Mouse (Mus musculus) hindbrain, embryonic 14.5 days (tissue): ENCODE data around the gene Ankrd60. TPM values are rescaled to one million over a fixed set of nuclear protein-coding genes. Genes with fewer than 3 reads are reported as not detected.

ENCODE experiments used
- ATAC-seq: fragments of 200-750 bp; cut with Nextera tagmentation; 2 replicates; pipeline ENCODE4 v1.8.0; 2017; ENCODE audit warnings: moderate number of reproducible peaks, mild to moderate bottlenecking, moderate TSS enrichment, moderate library complexity; ENCODE audit not compliant: low FRiP score
- DNase-seq: peaks from one replicate; pipeline ENCODE4 v3.0.0-alpha.2; 2015; ENCODE audit warnings: low spot score
- H3K27ac ChIP-seq: fragments of 300-500 bp; sonication (generic); 2 replicates; pipeline ENCODE4 v1.5.1; 2014; ENCODE audit warnings: mild to moderate bottlenecking, moderate library complexity
- H3K27me3 ChIP-seq: fragments of 300-500 bp; sonication (generic); 2 replicates; pipeline ENCODE4 v1.6.1; 2014; ENCODE audit warnings: mild to moderate bottlenecking, low read length, mixed read lengths; ENCODE audit not compliant: control insufficient read depth, insufficient read depth
- H3K36me3 ChIP-seq: fragments of 300-500 bp; sonication (generic); replicated peaks from 2 replicates; pipeline ENCODE4 v1.6.1; 2014; ENCODE audit not compliant: control insufficient read depth, insufficient read depth
- H3K4me1 ChIP-seq: fragments of 300-500 bp; sonication (generic); replicated peaks from 2 replicates; pipeline ENCODE4 v1.6.1; 2014; ENCODE audit warnings: antibody characterized with exemption, low read length, mixed read lengths; ENCODE audit not compliant: control insufficient read depth, insufficient read depth
- H3K4me2 ChIP-seq: fragments of 300-500 bp; sonication (generic); replicated peaks from 2 replicates; pipeline ENCODE4 v1.6.1; 2014; ENCODE audit warnings: mild to moderate bottlenecking, moderate library complexity
- H3K4me3 ChIP-seq: fragments of 300-500 bp; sonication (generic); replicated peaks from 2 replicates; pipeline ENCODE4 v1.5.1; 2014; ENCODE audit warnings: mild to moderate bottlenecking, low read length
- H3K9ac ChIP-seq: fragments of 300-500 bp; sonication (generic); 2 replicates; pipeline ENCODE4 v1.6.1; 2014
- H3K9me3 ChIP-seq: fragments of 300-500 bp; sonication (generic); 2 replicates; pipeline ENCODE4 v1.6.1; 2016; ENCODE audit warnings: low read length; ENCODE audit not compliant: control insufficient read depth
- WGBS: fragments of 180-500 bp; shearing (Covaris S2); extraction: QIAGEN DNeasy Blood & Tissue Kit; methylation state at CpG from one replicate; pipeline ENCODE4 v1.1.7; 2014; 5-methylcytosine and 5-hydroxymethylcytosine counted together
- polyA plus RNA-seq: library from polyadenylated mRNA; unstranded; fragments of >200 nt; fragmentation: Nextera tagmentation; extraction: Ambion mirVana; gene quantifications from 2 replicates; pipeline ENCODE4 v1.2.1, GENCODE M21; 2014

The Ankrd60 gene
- polyA plus RNA-seq, 1 experiment from 2014 or later = not detected

GRCm38 (mm10) chr2:173539781-173540180, 38.4 kb downstream of the Ankrd60 start:
- ATAC-seq (no peak), DNase-seq (no peak)
- Histone ChIP-seq H3K4me3 (no peak overlapping the region), H3K27ac (no peak overlapping the region), H3K9me3 (no peaks in the 10 kb centered on the region), H3K27me3 (no peaks in the 10 kb centered on the region), H3K9ac (no peak overlapping the region), H3K4me2 (no peak overlapping the region), H3K36me3 (no peaks in the 10 kb centered on the region), H3K4me1 (0 out of 2 replicates have a peak, but pooled peaks cover 4% of the 10 kb centered on the region)
- WGBS = 44% methylated on average over 15 of the region's 15 CpGs

DNA sequence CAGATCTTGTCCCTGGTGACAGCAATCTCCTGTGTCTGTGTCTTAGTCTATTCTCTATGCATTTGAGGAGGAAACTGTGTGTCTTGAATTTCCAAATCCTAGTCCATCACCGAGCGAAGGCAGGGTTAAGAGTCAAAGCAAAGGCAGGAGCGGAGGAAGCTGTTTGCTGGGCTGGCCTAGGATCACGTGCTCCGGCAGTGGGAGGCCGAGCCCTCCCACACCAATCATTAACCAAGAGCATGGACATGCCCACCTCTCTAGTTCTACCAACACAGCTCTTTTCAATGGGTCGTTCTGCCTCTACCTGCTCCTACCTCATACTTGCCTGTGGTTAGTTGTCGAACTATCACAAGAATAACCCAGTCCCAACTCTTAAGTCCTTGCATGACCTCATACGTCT, 42.3 kb downstream of the Ankrd60 start:
- no peak overlapping the region for H3K9ac ChIP-seq
- no peak overlapping the region for H3K4me2 ChIP-seq
- H3K36me3 ChIP-seq = no peaks in the 10 kb centered on the region
- WGBS = 90% methylated on average over 9 of the region's 9 CpGs
- no peaks in the 10 kb centered on the region for H3K9me3 ChIP-seq
- DNase-seq = no peak
- 0 out of 2 replicates have a peak, but pooled peaks cover 4% of the 10 kb centered on the region for H3K4me1 ChIP-seq
- no peak overlapping the region for H3K4me3 ChIP-seq
- no peaks in the 10 kb centered on the region for H3K27me3 ChIP-seq
- no peak overlapping the region for H3K27ac ChIP-seq
- ATAC-seq = no peak

- WGBS = 83% methylated on average over 18 of the region's 18 CpGs
Observed at GRCm38 (mm10) chr2:173535390-173535789, 42.8 kb downstream of the Ankrd60 start.

DNA sequence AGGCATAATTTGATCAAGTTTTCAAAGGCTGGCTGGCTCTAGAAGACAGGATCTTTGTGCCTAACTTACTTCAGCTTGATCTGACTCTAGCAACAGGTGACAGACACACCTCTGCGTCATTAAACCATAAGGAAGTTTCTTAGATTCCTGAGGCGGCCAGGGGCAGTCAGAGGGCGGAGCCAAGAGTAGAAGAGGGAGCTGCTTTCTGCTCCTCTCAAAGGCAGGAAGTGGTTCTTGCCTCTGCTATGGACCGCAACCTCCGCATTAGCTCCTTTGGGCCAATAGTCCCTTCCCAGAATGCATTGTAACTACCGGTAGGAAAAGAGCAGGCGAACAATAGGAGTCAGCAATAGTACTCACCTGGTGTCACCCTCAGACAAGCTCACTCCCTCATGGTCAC, 43.6 kb downstream of the Ankrd60 start:
- Histone ChIP-seq H3K27me3 (no peaks in the 10 kb centered on the region), H3K27ac (no peak overlapping the region), H3K9me3 (no peaks in the 10 kb centered on the region), H3K36me3 (no peaks in the 10 kb centered on the region), H3K4me1 (0 out of 2 replicates have a peak, but pooled peaks cover 3% of the 10 kb centered on the region), H3K4me3 (no peak overlapping the region), H3K9ac (no peak overlapping the region), H3K4me2 (no peak overlapping the region)
- DNase-seq (no peak), ATAC-seq (no peak)
- 80% methylated on average over 7 of the region's 7 CpGs for WGBS

More at GRCm38 (mm10) chr2:173535390-173535789, 42.8 kb downstream of the Ankrd60 start:
- no peak overlapping the region for H3K4me3 ChIP-seq
- no peak overlapping the region for H3K27ac ChIP-seq
- no peak overlapping the region for H3K4me2 ChIP-seq
- H3K36me3 ChIP-seq = no peaks in the 10 kb centered on the region
- DNase-seq (no peak), ATAC-seq (no peak)
- no peak overlapping the region for H3K9ac ChIP-seq
- no peaks in the 10 kb centered on the region for H3K27me3 ChIP-seq
- 0 out of 2 replicates have a peak, but pooled peaks cover 4% of the 10 kb centered on the region for H3K4me1 ChIP-seq
- H3K9me3 ChIP-seq = no peaks in the 10 kb centered on the region

GRCm38 (mm10) chr2:173532711-173533462, 45.3 kb downstream of the Ankrd60 start:
- H3K27me3 ChIP-seq = no peaks in the 10 kb centered on the region
- no peak overlapping the region for H3K4me2 ChIP-seq
- no peak for ATAC-seq
- H3K27ac ChIP-seq = no peak overlapping the region
- no peak overlapping the region for H3K4me3 ChIP-seq
- WGBS = 68% methylated on average over 15 of the region's 15 CpGs
- H3K9ac ChIP-seq = no peak overlapping the region
- no peaks in the 10 kb centered on the region for H3K4me1 ChIP-seq
- no peaks in the 10 kb centered on the region for H3K36me3 ChIP-seq
- no peaks in the 10 kb centered on the region for H3K9me3 ChIP-seq
- DNase-seq = no peak

GRCm38 (mm10) chr2:173528493-173528892, 49.7 kb downstream of the Ankrd60 start:
- Histone ChIP-seq H3K27ac (no peak overlapping the region), H3K4me2 (no peak overlapping the region), H3K9ac (no peak overlapping the region), H3K4me1 (no peaks in the 10 kb centered on the region), H3K27me3 (no peaks in the 10 kb centered on the region), H3K9me3 (no peaks in the 10 kb centered on the region), H3K4me3 (no peak overlapping the region), H3K36me3 (no peaks in the 10 kb centered on the region)
- no peak for ATAC-seq
- no peak for DNase-seq
- 75% methylated on average over 3 of the region's 3 CpGs for WGBS

GRCm38 (mm10) chr2:173522376-173522775, 55.8 kb downstream of the Ankrd60 start, which contains the start of gene 1700021F07Rik:
Gene 1700021F07Rik, plus strand, starts transcription at chr2:173522586.
- no peaks in the 10 kb centered on the region for H3K9me3 ChIP-seq
- DNase-seq (no peak), ATAC-seq (no peak)
- WGBS = 92% methylated on average over 18 of the region's 18 CpGs
- H3K4me1 ChIP-seq = no peaks in the 10 kb centered on the region
- no peak within 1 kb of the TSS for H3K27ac ChIP-seq
- H3K4me3 ChIP-seq = no peak within 1 kb of the TSS
- no peak within 1 kb of the TSS for H3K4me2 ChIP-seq
- no peaks in the 10 kb centered on the region for H3K27me3 ChIP-seq
- no peaks in the 10 kb centered on the region for H3K36me3 ChIP-seq
- H3K9ac ChIP-seq = no peak within 1 kb of the TSS

Other genes with a start within 250 kb of the Ankrd60 start
- not detected in 2 replicates for gene 1700021F07Rik, start 55.8 kb downstream of the Ankrd60 start, polyA plus RNA-seq
- 38.0 and 43.7 TPM in 2 replicates for gene Rab22a, start 81.4 kb upstream of the Ankrd60 start, polyA plus RNA-seq
- not detected in 2 replicates for gene 1700010B08Rik, start 141.1 kb upstream of the Ankrd60 start, polyA plus RNA-seq
- 14.1 and 19.1 TPM in 2 replicates for gene Vapb, start 159.1 kb upstream of the Ankrd60 start, polyA plus RNA-seq